Mouse (Mus musculus): ENCODE measurements around the gene Sbk3. TPM values are rescaled to one million over a fixed set of nuclear protein-coding genes. Genes with fewer than 3 reads are reported as not detected.
A peak's percentile ranks its signal among the peaks of the same experiment; 100 is the strongest.
"Not testable (repeated sequence)": the region's sequence is repeated elsewhere in the genome, so short reads cannot be mapped to it uniquely, and the experiment has no call there.

Gene Sbk3
- total RNA-seq (2021), result under 1 TPM; 0.44 to 0.67 TPM
- long read RNA-seq, experiment 1, result 0 reads
- long read RNA-seq, experiment 2, partial matches to known transcripts, result 0 of 1 reads
- long read RNA-seq, experiment 2, other reads (novel, unspliced or antisense), result 1 of 1 reads

DNA sequence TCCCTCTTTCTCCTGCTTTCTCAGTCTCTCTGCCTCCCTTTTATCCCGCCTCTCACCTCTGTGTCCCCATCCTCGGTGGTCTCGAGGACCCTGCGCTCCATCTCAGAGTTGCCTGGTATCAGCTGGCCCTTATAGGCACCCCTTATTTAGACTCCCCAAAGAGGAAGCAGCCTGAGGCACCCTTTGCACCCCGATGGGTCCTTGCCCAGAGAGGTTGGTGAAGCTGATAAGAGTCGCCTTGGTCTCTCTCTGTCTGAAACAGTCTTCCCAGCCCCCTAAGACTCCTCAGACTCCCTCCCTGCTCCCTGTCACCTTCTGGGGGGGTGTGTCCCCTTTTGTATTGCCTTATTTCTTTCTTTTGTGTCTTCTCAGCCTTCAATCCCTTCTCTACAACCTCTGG lies at the start of gene Sbk3:
Gene Sbk3, minus strand, starts transcription at position 101 of the 400 bp plus-strand sequence.
- no peak for DNase-seq (ENCODE audit: low spot score in 2 of 2)

DNA sequence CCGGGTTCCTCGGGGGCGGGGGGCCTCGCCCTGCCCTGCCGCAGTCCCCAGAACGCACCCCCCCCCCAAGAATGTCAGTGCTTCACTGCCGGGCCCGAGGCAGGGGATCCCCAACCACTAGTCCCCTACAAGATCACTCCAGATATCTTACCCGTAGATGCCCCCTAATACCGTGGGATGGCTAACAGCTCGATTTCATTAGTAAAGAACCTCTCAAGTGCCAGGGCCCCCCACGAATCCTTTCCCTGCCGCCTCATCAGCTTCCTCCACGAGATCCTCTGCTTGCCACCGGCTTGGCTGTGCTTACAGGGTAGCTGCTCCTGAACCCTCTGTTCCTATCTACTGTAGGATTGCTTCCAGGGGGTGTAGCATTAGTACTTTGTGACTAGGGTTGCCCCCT lies 49.7 kb upstream of the Sbk3 start:
- no peak for DNase-seq (ENCODE audit: low spot score in 2 of 2)

DNA sequence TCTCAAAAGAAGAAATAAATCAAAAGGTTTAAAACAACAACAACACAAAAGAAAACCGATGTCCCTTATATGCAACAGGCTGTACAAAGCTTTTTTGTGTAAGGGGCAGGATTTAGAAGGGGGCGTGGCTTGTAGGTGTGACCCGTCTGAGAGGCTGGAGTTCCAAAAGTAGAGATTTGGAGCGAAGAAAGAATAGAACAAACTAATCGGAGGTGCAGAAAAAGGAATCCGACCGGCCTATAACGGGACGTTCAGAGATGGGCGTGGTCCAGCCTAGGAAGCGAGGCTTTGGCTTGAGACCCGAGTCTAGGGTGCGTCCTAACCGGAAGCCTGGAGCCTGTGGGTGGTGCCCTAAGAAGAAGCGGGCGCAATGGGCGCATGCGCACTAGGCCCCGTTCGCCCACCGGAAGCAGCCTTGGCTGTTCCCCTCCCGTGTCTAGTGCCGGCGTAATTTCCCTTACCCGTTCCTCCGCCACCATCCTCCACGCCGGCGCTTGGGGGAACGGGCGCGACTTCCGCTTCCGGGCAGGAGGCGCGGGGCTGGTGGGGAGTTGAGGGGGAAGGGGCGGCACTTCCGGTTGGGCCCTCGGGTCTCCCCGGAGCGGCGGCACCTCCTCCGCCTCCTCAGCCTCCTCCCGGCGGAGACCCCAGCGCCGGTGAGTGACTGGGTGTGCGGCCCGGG lies 49.2 kb upstream of the Sbk3 start, which contains the start of the genes Zfp865 and Ccdc106:
Gene Zfp865, plus strand, starts transcription at position 377 of the 682 bp plus-strand sequence.
Gene Ccdc106, plus strand, starts transcription at position 554 of the 682 bp plus-strand sequence.
- peak; percentile 99 to 100 for DNase-seq (ENCODE audit: low spot score in 2 of 2)

DNA sequence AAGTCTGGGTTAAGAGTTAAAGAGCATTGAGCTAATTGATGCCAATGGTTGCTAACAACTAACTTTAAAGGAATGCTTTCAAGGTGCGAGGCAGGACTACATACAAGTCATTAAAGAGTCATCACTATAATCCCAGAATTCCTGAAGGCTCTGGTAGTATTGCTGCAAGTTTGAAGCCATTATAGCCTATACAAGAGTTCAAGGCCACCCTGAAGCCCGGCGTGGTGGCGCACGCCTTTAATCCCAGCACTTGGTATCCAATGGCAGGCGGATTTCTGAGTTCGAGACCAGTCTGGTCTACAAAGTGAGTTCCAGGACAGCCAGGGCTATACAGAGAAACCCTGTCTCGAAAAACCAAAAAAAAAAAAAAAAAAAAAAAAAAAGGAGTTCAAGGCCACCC lies 48.6 kb upstream of the Sbk3 start:
- not testable (repeated sequence) for DNase-seq (ENCODE audit: low spot score in 2 of 2)

DNA sequence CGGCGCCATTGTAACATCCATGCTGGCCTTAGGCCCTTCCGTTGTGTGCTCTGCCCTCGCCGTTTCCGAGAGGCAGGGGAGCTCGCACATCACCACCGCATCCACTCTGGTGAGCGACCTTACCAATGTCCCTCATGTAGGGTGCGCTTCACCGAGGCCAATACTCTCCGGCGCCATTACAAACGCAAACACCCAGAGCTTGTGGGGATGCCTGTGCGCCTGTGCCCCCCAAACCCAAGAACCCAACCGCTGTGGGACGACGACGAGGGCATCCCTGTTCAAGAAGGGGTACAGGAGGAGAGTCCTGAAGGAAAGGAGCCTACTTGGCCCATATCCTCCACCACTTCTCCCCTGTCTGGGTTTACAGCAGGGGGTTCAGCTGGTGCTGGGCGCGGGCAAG lies 47.0 kb upstream of the Sbk3 start:
- DNase-seq (ENCODE audit: low spot score in 2 of 2), result no peak

DNA sequence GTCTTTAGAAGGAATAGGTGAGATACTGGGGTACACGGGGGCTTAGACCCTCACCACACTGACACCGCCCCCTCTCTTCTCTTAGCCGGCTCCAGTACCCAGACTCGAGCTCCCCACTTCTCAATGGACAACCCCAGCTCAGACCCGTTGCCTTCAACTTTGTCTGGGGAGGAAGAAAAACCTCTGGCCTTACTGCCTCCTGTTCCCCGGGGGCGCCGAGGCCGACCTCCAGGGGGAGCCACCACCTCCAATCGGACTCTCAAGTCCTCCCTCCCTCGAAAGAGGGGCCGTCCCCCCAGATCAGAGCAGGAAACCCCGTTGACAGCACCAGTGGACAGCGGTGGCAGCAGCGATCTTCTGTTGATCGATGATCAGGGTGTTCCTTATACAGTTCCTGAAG lies 46.4 kb upstream of the Sbk3 start:
- no peak for DNase-seq (ENCODE audit: low spot score in 2 of 2)

DNA sequence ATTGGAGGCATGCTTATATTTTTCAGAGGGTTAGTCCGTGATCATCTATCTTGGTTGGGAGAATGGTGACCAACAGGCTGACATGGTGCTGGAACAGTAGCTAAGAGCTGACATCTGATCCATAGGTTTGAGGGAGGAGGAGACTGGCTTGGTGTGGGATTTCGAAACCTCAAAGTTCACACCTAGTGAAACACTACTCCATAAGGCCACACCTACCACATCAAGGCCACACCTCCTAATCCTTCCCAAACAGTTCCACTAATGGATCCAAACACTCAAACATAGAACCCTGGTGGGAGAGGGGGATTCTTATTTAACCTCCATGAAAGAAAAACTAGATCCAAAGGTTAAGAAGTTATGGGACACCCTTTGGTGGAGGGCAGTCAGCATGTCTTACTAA lies 46.0 kb upstream of the Sbk3 start:
- no peak for DNase-seq (ENCODE audit: low spot score in 2 of 2)

DNA sequence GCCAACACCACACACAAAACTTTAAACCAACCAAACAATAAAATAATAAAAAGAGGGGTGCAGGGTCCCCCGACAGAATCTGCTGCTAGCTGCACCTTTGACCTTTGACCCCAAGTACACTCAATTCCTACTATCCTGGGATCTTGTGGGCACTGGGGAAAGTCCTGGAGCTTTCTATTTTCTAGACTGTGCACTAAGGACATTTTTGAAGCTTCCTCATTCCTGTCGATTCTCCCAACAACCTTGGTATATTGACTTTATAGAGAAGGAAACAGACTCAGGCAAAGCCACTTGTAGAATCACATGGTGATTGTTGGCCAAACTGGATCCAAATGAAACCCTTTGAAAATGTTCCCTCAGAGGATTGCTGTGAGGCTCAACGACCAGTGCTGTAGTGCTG lies 45.1 kb upstream of the Sbk3 start:
- no peak for DNase-seq (ENCODE audit: low spot score in 2 of 2)

DNA sequence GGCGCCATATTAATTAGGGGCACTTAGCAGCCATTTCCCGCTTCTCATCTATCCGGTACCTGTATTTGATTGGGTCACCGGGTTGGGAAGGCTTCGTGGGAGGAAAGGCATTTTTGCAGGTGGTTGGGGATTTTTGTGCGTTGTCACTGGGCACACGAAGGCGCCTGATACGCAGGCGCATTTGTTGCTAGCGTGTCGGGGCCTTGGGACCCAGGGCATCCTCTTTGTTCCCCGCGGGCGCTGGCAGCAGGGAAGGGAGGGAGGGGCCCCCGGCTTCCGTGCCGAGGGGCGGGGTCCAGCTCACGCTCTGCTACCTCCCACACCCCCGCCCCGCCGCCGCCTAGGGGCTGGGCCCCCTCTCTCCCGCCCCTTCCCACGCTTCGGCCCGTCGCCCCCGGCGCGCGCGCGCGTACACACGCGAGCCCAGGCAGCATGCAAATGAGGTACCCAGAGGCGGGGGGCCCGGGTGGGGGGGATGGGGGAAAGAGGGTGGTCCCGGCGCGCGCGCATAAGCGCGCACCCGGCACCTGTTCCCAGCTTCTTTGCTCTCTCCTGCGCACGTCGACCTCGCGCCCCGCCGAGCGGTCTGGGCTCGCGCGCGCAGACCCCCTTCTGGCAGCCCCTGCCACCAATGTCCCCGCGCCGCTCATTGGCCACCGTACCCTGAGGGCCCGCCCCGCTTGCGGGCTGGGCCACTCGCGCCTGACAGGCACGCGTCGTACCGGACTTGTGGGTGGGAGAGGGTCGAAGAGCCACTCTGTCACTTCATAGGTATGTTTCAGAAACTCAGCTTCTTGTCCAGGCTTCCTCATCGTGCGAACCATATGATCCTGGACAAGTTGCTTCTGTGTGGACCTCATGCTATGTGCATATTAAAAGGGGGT lies 44.4 kb upstream of the Sbk3 start, which contains the start of gene Gm44973:
Gene Gm44973, plus strand, starts transcription at position 379 of the 884 bp plus-strand sequence.
- DNase-seq (ENCODE audit: low spot score in 2 of 2), result peak; percentile 95

DNA sequence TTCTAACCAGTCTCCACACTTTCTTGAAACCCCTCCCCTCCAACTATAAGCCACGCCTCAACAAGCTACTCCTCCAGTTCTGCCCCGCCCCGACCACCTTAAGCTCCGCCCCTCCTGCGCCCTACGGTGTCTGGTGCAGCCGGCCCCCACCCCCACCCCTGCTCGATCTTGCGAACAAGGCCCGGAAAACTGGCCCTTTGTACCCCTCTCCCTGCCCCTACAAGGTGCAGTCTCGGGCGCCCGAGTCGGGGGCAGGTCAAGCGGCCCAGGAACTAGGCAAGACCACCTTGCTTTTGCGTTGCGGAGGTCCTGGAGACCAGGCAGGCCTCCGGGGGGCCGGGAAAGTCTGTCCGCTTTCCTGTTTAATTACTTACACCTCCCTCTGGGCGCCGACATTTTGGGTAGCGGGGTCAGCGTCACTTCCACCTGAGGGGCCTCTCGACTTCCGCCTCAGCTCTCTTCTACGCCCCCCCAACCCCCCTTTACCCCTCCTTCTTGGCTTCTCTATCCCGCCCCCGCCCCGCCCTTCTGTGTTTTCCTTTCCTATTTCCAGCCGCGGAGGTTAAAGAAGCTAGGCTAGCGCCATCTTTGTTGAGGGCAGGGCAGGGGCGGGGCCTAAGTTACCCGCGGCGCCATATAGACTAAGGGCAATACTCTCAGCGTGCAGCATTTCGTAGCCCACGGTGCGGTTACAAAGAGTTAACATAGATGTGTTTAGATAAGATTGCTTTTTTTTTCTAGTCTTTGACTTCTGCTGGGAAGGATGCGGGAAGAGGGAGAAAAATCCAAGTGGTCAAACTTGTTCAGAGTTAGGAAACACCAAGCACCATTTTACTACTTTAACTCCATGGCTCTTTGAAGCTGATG lies 43.5 kb upstream of the Sbk3 start, which contains the start of the genes Zfp524 and Fiz1:
Gene Zfp524, plus strand, starts transcription at position 165 of the 867 bp plus-strand sequence.
Gene Fiz1, minus strand, starts transcription at position 447 of the 867 bp plus-strand sequence.
- peak; percentile 96 to 98 for DNase-seq (ENCODE audit: low spot score in 2 of 2)

DNA sequence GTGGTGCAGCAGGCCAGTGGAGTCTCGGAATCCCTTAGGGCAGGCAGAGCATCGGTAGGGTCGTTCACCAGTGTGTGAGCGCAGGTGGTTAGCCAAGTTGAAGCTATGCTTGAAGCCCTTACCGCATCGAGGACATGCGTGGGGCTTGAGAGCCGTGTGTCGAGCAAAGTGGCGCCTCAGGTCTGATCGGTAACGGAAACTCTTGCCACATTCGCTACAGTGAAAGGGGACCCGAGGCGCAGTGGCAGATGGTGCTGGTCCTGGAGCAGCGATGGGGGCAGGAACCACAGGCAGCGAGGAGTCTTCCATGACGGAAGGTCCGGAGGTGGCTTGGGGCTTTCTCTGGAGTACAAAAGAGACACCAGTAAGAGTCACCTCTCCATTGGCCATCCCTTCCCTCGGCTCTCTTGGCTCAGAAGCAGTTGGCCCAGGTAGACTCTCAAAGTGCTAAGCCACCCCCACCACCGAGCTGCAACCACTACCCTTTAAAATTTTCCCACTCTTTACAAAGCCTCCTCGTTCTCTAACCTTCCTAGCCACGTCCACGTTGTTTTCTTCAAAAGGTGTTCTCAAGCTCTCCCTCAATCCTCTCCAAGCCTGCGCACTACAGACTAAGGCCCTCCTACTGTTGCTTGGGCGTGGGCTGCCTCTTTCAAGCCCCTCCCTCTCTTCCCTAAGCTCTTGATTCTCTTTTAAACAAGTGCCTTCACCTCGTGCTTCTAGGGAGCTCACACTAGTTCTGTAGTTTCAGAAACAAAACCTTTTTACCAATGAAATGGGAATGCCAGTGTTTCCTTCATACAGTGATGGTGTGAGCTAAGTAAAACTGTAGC lies 41.9 kb upstream of the Sbk3 start:
- DNase-seq (ENCODE audit: low spot score in 2 of 2), result no peak

DNA sequence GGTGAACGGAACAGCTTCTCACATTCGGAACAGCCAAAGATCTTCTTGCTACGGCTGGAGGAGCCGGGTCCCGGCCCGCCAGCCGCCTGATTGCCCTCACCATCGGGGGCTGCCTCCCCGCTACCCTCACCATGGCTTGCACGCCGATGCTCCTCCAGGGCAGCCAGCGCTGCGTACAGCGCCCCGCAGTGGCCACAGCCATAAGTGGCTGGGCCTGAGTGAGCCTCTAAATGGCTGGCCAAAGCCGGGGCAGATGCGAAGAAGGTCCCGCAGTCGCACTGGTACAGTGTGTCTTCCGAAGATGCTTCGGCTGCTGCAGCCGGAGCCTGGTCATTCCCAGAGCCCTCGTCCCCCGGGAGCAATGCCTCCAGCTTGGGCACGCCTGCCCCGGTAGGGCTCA lies 37.3 kb upstream of the Sbk3 start:
- DNase-seq (ENCODE audit: low spot score in 2 of 2), result no peak

DNA sequence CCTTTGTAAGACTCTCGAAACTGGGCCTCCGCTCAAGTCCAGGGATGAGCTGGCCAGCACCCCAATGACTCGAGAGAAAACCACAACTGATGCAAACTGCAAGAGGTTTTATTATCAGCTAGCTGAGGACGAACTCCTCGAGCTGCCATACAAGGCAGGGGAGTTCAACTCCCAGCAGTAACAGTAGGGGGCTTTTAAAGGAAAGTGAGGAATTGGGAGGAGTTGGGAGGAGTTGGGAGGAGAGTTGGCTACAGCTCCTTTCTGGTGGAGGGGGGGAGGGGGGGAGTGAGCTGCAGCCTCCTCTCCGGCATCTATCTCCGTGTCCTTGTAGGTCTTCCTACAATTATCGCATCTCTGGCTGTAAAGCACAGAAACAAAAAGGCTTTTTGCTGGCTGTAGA lies 31.9 kb upstream of the Sbk3 start:
- DNase-seq (ENCODE audit: low spot score in 2 of 2), result not testable (repeated sequence)

DNA sequence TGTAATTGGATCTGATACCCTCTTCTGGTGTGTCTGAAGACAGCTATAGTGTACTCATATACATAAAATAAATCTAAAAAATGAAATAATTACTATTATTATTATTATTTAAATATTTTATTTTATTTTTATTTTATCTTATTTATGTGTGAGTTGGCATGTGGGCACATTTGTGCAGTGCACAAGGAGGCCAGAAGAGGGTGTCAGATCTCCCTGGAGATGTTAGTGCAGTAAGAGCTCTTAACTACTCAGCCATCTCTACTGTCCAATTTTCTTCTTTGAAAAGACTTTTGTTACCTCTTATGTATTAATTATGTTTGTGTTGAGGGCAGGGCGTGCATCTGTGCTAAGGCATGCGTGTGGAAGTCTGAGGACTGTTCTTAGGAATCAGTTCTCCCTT lies 28.9 kb upstream of the Sbk3 start:
- no peak for DNase-seq (ENCODE audit: low spot score in 2 of 2)

DNA sequence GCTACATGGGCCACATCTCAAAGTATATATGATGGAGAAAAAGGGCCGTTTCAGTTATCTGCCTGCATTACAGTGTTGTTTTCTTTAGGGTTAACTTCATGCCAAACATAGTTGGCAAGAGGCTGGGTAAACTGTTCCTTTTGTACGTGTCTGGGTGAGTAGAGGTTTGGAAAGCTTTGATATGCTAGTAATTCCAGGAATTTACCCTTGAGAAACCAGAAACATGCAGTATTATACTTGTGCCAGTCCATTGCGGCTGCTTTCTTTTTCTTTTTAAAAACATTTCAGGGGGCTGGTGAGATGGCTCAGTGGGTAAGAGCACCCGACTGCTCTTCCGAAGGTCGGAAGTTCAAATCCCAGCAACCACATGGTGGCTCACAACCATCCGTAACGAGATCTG lies 26.0 kb upstream of the Sbk3 start:
- no peak for DNase-seq (ENCODE audit: low spot score in 2 of 2)

DNA sequence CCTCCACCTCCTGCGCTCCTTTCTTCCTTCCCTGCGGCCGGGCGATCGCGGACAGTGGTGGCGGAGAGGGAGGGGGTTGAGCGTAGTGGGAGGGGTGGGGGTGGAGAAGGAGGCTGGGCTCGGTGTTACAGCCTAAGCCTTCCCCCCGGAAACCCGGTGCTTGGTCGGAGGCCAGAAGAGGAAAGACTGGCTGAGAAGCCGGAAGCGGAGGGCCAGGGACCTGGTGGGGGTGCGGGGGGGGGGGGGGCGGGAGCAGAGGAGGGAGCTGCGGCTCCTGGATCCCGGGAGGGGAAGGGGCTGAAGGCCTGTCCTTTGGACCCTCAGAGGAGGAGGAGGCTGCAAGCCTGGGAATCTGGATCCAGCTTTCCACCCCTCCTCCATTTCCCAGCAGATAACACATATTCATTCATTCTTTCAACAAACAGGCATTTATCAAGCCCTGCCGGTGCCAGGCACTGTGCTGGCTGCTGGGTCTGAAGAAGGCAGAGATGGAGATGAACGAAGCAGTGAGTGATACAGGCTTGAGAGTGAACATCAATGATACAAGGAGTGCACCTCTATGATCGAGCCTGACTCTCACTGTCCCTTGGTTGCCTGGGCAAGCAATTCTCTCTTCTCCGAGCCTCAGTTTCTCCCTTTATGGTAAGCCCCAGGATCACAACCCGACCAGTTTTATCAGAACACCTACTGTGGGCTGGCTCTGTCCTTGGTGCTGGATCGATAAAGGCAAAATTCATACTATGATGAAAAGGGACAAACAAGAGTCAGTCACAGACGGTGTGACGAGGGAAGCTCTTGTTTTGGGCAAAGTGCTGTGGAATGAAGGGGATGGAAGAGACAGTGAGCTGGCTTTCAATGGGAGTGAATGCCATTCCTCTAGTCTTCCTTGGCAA lies 25.3 kb upstream of the Sbk3 start, which contains the start of gene Zfp579:
Gene Zfp579, minus strand, starts transcription at position 156 of the 893 bp plus-strand sequence.
- DNase-seq (ENCODE audit: low spot score in 2 of 2), result peak; percentile 95 to 96

DNA sequence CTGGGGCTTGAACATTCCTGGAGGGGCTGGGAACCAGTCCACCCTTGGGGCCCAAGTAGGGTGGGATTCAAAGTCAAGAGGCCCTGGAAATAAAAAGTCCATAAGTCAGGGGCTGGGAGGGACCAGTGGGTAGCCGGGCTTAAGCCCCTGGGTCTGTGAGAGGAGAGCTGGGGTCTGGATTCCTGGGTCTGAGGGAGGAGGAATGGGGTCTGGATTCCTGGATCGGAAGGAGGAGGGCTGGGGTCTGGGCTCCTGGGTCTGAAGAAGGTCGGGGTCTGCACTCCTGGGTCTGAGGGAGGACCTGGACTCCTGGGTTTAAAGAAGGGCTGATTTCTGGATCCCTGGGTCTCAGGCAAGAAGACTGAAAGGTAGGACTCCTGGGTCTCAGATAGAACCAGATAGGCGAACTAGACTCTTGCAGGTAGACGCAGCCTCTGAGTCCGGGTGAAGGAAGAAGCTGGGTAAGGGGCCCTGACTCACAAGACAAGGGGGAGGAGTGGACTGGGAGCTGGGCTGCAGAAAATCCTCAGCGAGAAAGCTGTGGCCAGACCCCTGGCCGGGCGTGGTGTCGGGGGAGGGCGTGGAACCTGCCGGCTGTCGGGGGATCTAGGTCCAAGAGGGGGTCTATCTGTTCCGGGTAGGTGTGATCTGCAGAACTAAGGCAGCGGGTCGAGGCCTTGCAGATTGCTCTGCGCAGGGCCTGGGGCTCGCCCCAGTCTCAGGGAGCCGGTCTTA lies 24.5 kb upstream of the Sbk3 start:
- DNase-seq (ENCODE audit: low spot score in 2 of 2), result no peak

All from layer of hippocampus, postnatal 14 days (tissue).